Mouse (Mus musculus) kidney, postnatal 0 days (tissue): Measurements from ENCODE around the gene Fmn2. TPM values are rescaled to one million over a fixed set of nuclear protein-coding genes. Genes with fewer than 3 reads are reported as not detected.

Experiments
- ATAC-seq: fragments of 200-750 bp; cut with Nextera tagmentation; replicated peaks from 2 replicates; pipeline ENCODE4 v1.8.0; 2017; ENCODE audit warnings: low read depth, moderate number of reproducible peaks, moderate TSS enrichment, moderate library complexity; ENCODE audit not compliant: low FRiP score
- DNase-seq: peaks from one replicate; pipeline ENCODE4 v3.0.0-alpha.2; 2016; ENCODE audit warnings: low spot score
- H3K27ac ChIP-seq: fragments of 300-500 bp; sonication (generic); 2 replicates; pipeline ENCODE4 v1.5.1; 2014; ENCODE audit warnings: mild to moderate bottlenecking
- H3K27me3 ChIP-seq: fragments of 300-500 bp; sonication (generic); 2 replicates; pipeline ENCODE4 v1.6.1; 2014; ENCODE audit warnings: low read length, mixed read lengths; ENCODE audit not compliant: insufficient read depth
- H3K36me3 ChIP-seq: fragments of 300-500 bp; sonication (generic); 2 replicates; pipeline ENCODE4 v1.6.1; 2014; ENCODE audit warnings: low read length, mixed read lengths; ENCODE audit not compliant: insufficient read depth
- H3K4me1 ChIP-seq: fragments of 300-500 bp; sonication (generic); replicated peaks from 2 replicates; pipeline ENCODE4 v1.6.1; 2014; ENCODE audit warnings: antibody characterized with exemption, low read length, mixed read lengths; ENCODE audit not compliant: insufficient read depth
- H3K4me2 ChIP-seq: fragments of 300-500 bp; sonication (generic); 2 replicates; pipeline ENCODE4 v1.6.1; 2014; ENCODE audit warnings: mild to moderate bottlenecking, low read length, moderate library complexity, mixed read lengths
- H3K4me3 ChIP-seq: fragments of 300-500 bp; sonication (generic); replicated peaks from 2 replicates; pipeline ENCODE4 v1.5.1; 2014; ENCODE audit warnings: low read depth, low read length
- H3K9ac ChIP-seq: fragments of 300-500 bp; sonication (generic); 2 replicates; pipeline ENCODE4 v1.6.1; 2014; ENCODE audit warnings: low read depth, low read length
- H3K9me3 ChIP-seq: fragments of 300-500 bp; sonication (generic); replicated peaks from 2 replicates; pipeline ENCODE4 v1.6.1; 2016; ENCODE audit warnings: low read length, inconsistent platforms, mixed read lengths
- CTCF ChIP-seq: IDR thresholded peaks from 2 replicates; pipeline ENCODE4 v1.5.1; 2016; ENCODE audit warnings: antibody characterized with exemption, low read depth, mild to moderate bottlenecking, moderate library complexity
- WGBS: fragments of 180-500 bp; shearing (Covaris S2); extraction: QIAGEN DNeasy Blood & Tissue Kit; methylation state at CpG from one replicate; pipeline ENCODE4 v1.1.7; 2014; 5-methylcytosine and 5-hydroxymethylcytosine counted together
- polyA plus RNA-seq: library from polyadenylated mRNA; unstranded; fragments of >200 nt; fragmentation: Nextera tagmentation; extraction: Ambion mirVana; gene quantifications from 2 replicates; pipeline ENCODE4 v1.2.1, GENCODE M21; 2015

Gene Fmn2
- 0.14 and 0.33 TPM in 2 replicates for polyA plus RNA-seq

DNA sequence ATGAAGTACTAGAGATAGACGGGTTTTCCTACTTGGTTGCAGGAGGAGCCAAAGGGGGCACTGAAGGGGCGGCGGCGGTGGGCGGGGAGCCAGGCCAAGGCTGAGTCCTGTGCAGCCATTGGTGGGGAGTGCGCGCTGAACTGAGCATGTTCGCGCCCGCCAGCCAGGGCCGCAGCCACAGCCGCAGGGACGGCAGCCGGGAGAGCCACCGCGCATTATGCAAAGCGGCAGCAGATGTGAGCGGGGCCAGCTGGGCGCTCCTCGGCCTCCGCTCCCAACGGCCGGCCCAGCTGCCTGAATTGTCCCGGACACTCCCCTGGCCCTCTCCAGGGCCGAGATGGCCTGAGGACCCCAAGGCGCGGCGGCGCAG, at the start of gene Fmn2:
Gene Fmn2, plus strand, starts transcription at position 165 of the 370 bp plus-strand sequence.
- Histone ChIP-seq H3K9ac (peak within 1 kb of the TSS; percentile 27), H3K4me1 (peaks cover 10% of the 10 kb centered on the region), H3K9me3 (no peaks in the 10 kb centered on the region), H3K4me2 (peak within 1 kb of the TSS; percentile 95), H3K36me3 (no peaks in the 10 kb centered on the region), H3K4me3 (peak within 1 kb of the TSS; percentile 43), H3K27me3 (peaks cover 6% of the 10 kb centered on the region; the same call in 1 of the 2 replicates), H3K27ac (no peak within 1 kb of the TSS)
- ATAC-seq = peak; percentile 80
- TF ChIP-seq CTCF = no peak
- DNase-seq = peak; percentile 70
- WGBS = under 1% methylated on average over 29 of the region's 29 CpGs

DNA sequence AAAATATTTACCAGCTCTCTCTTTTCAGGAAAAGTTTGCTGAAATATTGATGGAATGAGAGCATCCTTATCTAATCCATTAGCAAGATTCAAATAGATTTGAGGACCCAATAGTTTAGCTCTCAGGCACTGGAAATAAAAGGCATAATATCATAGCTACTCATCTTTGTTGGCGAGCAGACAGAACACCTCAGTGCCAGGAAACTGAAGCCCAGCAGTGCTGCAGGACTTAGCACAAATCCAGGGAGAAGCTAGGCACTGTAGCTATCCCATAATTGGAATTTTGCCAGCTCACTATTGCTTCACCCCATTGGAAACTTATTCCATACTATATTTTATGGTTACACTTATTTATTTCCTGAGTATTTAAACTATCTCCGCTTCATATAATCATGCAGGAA, 46.5 kb upstream of the Fmn2 start:
- TF ChIP-seq CTCF = no peak
- Histone ChIP-seq H3K9ac (no peak overlapping the region), H3K27me3 (no peaks in the 10 kb centered on the region), H3K4me2 (no peak overlapping the region), H3K27ac (no peak overlapping the region), H3K9me3 (no peaks in the 10 kb centered on the region), H3K36me3 (no peaks in the 10 kb centered on the region), H3K4me1 (no peaks in the 10 kb centered on the region), H3K4me3 (no peak overlapping the region)
- DNase-seq = no peak
- 87% methylated on average over 2 of the region's 2 CpGs for WGBS
- ATAC-seq = no peak

DNA sequence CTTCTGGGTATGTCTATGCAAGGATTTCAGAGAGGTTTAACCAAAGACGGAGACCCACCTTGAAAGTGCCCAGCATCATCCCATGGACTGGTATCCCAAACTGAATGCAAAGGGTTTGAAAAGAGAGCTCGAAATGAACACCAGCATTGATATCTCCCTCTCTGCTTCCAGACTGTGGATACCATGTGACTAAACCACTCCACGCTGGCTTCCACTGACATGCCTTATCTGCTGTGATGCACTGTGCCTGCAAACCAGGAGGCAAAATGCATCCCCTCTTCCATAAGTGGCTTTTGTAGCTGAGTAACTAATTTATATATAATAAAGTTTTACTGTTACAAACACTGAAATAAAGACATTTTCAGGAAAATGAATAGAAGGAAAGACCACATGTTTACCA, 36.2 kb upstream of the Fmn2 start:
- no peak overlapping the region for H3K4me3 ChIP-seq
- no peak for DNase-seq
- no peak for TF ChIP-seq CTCF
- no peaks in the 10 kb centered on the region for H3K36me3 ChIP-seq
- H3K27me3 ChIP-seq = no peaks in the 10 kb centered on the region
- ATAC-seq = no peak
- no peaks in the 10 kb centered on the region for H3K4me1 ChIP-seq
- no peak overlapping the region for H3K4me2 ChIP-seq
- no peaks in the 10 kb centered on the region for H3K9me3 ChIP-seq
- 81% methylated on average over 3 of the region's 3 CpGs for WGBS
- H3K27ac ChIP-seq = no peak overlapping the region
- H3K9ac ChIP-seq = no peak overlapping the region

DNA sequence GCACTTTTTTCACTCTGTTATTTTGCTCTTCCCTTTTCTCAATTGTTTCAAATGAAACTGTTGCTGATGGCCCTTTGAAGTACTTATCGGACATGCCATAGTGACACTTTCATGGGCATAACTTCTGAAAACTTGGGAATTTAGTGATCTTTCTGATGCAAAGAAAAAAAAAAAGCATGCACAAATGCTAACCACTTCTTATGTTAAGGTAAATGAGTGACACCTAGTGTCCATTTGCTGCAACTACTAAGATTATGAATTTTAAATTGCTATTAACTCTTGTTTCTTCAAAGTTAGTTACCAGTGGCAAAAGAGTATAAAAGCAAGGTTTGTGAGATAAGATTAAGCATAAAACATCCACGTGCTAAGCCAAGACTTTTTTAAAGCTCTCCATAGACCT, 35.4 kb upstream of the Fmn2 start:
- TF ChIP-seq CTCF = peak; percentile 77
- 19% methylated on average over 2 of the region's 2 CpGs for WGBS
- Histone ChIP-seq H3K9me3 (no peaks in the 10 kb centered on the region), H3K9ac (no peak overlapping the region), H3K27ac (no peak overlapping the region), H3K4me3 (no peak overlapping the region), H3K4me2 (no peak overlapping the region), H3K27me3 (no peaks in the 10 kb centered on the region), H3K4me1 (no peaks in the 10 kb centered on the region), H3K36me3 (no peaks in the 10 kb centered on the region)
- peak; percentile 61 for DNase-seq
- ATAC-seq = no peak

DNA sequence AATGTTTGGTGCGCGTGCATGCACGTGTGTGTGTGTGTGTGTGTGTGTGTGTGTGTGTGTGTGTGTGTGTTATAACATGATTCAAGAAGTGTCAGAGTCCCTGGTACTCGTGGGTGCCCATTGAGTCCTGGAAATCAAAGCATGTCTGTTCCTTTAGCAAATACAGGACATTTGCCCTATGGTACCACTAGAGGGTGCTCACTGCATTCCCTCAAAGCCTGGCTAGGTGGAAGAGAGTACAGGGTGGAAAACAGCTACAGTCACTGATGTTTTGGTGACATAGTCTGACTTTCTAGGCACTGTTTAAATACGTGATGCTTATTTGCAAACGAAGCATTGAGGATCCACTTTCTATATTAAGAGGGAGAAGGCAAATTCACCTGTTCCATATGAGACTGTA, 31.9 kb upstream of the Fmn2 start:
- no peaks in the 10 kb centered on the region for H3K9me3 ChIP-seq
- 11% methylated on average over 6 of the region's 6 CpGs for WGBS
- no peaks in the 10 kb centered on the region for H3K27me3 ChIP-seq
- H3K4me2 ChIP-seq = no peak overlapping the region
- peak; percentile 94 for TF ChIP-seq CTCF
- ATAC-seq = 0 out of 2 replicates have a peak, but pooled peaks have one; percentile 59
- no peak overlapping the region for H3K4me3 ChIP-seq
- no peak overlapping the region for H3K27ac ChIP-seq
- H3K4me1 ChIP-seq = no peaks in the 10 kb centered on the region
- H3K36me3 ChIP-seq = no peaks in the 10 kb centered on the region
- no peak overlapping the region for H3K9ac ChIP-seq
- DNase-seq = peak; percentile 79

DNA sequence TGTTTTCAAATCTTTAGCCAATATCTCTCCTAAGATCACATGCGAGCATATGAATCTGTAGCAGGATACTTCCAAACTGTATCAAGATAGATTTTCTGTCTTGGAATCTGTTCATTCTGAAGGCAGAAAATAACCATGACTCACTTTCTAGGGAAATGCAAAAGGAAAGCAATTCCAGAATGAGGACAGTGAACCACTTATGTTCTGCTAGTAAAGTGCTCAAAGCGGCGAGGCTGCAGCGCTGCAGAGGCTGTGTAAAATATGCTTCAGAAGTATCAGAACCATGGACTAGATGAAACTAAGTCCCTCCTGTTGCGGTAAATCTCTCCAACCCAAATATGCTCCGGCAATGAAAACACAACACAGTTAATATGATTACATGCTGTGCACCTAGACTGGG, 19.1 kb upstream of the Fmn2 start:
- H3K36me3 ChIP-seq = no peaks in the 10 kb centered on the region
- no peak for TF ChIP-seq CTCF
- DNase-seq = no peak
- ATAC-seq = no peak
- no peak overlapping the region for H3K4me3 ChIP-seq
- no peak overlapping the region for H3K4me2 ChIP-seq
- no peaks in the 10 kb centered on the region for H3K9me3 ChIP-seq
- WGBS = 93% methylated on average over 6 of the region's 6 CpGs
- no peak overlapping the region for H3K9ac ChIP-seq
- H3K27ac ChIP-seq = no peak overlapping the region
- no peaks in the 10 kb centered on the region for H3K4me1 ChIP-seq
- H3K27me3 ChIP-seq = no peaks in the 10 kb centered on the region

DNA sequence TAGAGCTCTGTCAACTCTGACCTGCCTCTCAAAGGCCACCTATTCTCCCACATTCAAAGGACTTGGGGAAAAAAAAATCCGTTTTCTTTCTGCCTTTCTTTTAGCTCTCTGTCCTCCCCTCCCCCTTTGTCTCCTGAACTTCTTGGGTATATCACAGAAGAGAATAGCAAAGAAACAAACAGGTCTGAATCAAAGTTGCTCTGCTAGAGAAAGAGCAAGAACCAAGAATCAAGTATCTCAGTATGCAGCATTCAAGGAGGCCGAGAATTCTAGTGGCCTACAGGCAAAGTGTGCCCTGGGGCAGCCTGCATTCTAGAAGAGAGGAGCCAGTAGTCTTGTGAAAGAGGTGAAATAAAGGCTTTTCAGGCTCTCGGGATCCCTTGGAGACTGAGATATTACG, 1.6 kb upstream of the Fmn2 start:
- 70% methylated on average over 4 of the region's 4 CpGs for WGBS
- no peak for ATAC-seq
- no peak for DNase-seq
- Histone ChIP-seq H3K9me3 (no peaks in the 10 kb centered on the region), H3K4me2 (no peak overlapping the region), H3K9ac (no peak overlapping the region), H3K27ac (no peak overlapping the region), H3K27me3 (peaks cover 6% of the 10 kb centered on the region; the same call in 1 of the 2 replicates), H3K4me1 (peaks cover 10% of the 10 kb centered on the region), H3K4me3 (no peak overlapping the region), H3K36me3 (no peaks in the 10 kb centered on the region)
- no peak for TF ChIP-seq CTCF
